Mouse (Mus musculus): Measurements from ENCODE around the gene Cpne2.

- TF ChIP-seq ZC3H11A (IDR thresholded peaks at IDR 0.05; ENCODE audit: borderline replicate concordance, low read depth, low read length) (no peak), ZNF384 (IDR thresholded peaks at IDR 0.05; ENCODE audit: low read depth, low read length) (no peak), HCFC1 (IDR thresholded peaks at IDR 0.05; ENCODE audit: borderline replicate concordance, insufficient read depth, low read length) (no peak), CHD2 (IDR thresholded peaks at IDR 0.05; ENCODE audit: low read depth, low read length) (no peak), MAFK (IDR thresholded peaks at IDR 0.05; ENCODE audit: insufficient read depth, low read depth, low read length) (no peak)
Measured at GRCm38 (mm10) chr8:94485288-94485687, 47.5 kb upstream of the Cpne2 start.

All from ES-E14 (cell line).